Mouse (Mus musculus) B cell, adult 2 months (primary cell): ENCODE results near the gene Kcnt1.

Experiments used
- DNase-seq, 2 experiments: peaks; one replicate each; pipeline ENCODE4 v3.0.0; 2022

Kcnt1 gene

GRCm38 (mm10) chr2:25878516-25878915, 15.0 kb downstream of the Kcnt1 start:
- DNase-seq: no peak

- DNase-seq: no peak
Measured at GRCm38 (mm10) chr2:25879061-25879460, 15.5 kb downstream of the Kcnt1 start.

- DNase-seq: no peak
Measured at GRCm38 (mm10) chr2:25882276-25882675, 18.7 kb downstream of the Kcnt1 start.

GRCm38 (mm10) chr2:25884756-25885155, 21.2 kb downstream of the Kcnt1 start:
- no peak for DNase-seq

GRCm38 (mm10) chr2:25887226-25887625, 23.7 kb downstream of the Kcnt1 start:
- DNase-seq: no peak

GRCm38 (mm10) chr2:25888144-25888543, 24.6 kb downstream of the Kcnt1 start:
- no peak for DNase-seq

GRCm38 (mm10) chr2:25892440-25892839, 28.9 kb downstream of the Kcnt1 start:
- DNase-seq: no peak

- DNase-seq: no peak
Measured at GRCm38 (mm10) chr2:25898970-25899369, 35.4 kb downstream of the Kcnt1 start.

- DNase-seq: no peak
Measured at GRCm38 (mm10) chr2:25909872-25910271, 46.3 kb downstream of the Kcnt1 start.

GRCm38 (mm10) chr2:25913247-25913646, 49.7 kb downstream of the Kcnt1 start:
- DNase-seq: peak in 1 of 2 experiments; percentile 4

GRCm38 (mm10) chr2:25914201-25914600, 50.7 kb downstream of the Kcnt1 start:
- no peak for DNase-seq

GRCm38 (mm10) chr2:25914821-25915220, 51.3 kb downstream of the Kcnt1 start:
- no peak for DNase-seq

- no peak for DNase-seq
Measured at GRCm38 (mm10) chr2:25918408-25918807, 54.9 kb downstream of the Kcnt1 start.

GRCm38 (mm10) chr2:25919972-25920371, 56.4 kb downstream of the Kcnt1 start:
- no peak for DNase-seq

GRCm38 (mm10) chr2:25923799-25924198, 60.3 kb downstream of the Kcnt1 start:
- DNase-seq: no peak

GRCm38 (mm10) chr2:25924934-25925333, 61.4 kb downstream of the Kcnt1 start:
- DNase-seq: no peak

GRCm38 (mm10) chr2:25927821-25928220, 64.3 kb downstream of the Kcnt1 start:
- DNase-seq: no peak

- peak; percentile 43 to 46 for DNase-seq
Measured at GRCm38 (mm10) chr2:25931249-25931859, 67.8 kb downstream of the Kcnt1 start.

- DNase-seq: no peak
Measured at GRCm38 (mm10) chr2:25940503-25940902, 77.0 kb downstream of the Kcnt1 start.

GRCm38 (mm10) chr2:25943822-25944221, 80.3 kb downstream of the Kcnt1 start:
- no peak for DNase-seq

GRCm38 (mm10) chr2:25947950-25948349, 84.4 kb downstream of the Kcnt1 start:
- no peak for DNase-seq

- no peak for DNase-seq
Measured at GRCm38 (mm10) chr2:25949291-25949690, 85.8 kb downstream of the Kcnt1 start.
